Mouse (Mus musculus) heart, embryonic 10.5 days (tissue): ENCODE measurements around the gene Trio. TPM values are rescaled to one million over a fixed set of nuclear protein-coding genes. Genes with fewer than 3 reads are reported as not detected.

ENCODE experiments used
- polyA plus RNA-seq: library from polyadenylated mRNA; unstranded; fragments of >200 nt; fragmentation: Nextera tagmentation; extraction: Ambion mirVana; gene quantifications from 2 replicates; pipeline ENCODE4 v1.2.1, GENCODE M21; 2016

Trio gene
- polyA plus RNA-seq, 1 experiment from 2014 or later = 22.7 TPM

Other genes starting within 250 kb of the Trio start
- gene Dnah5, start 177.9 kb upstream of the Trio start, polyA plus RNA-seq = 0.01 and 0.04 TPM in 2 replicates